In genomic region chr5:114063958-114064357, GRCm38 (mm10) we compare ENCODE assay signal across 23 mouse cellular contexts. TPM values are rescaled to one million over a fixed set of nuclear protein-coding genes. Genes with fewer than 3 reads are reported as not detected.
"Had no signal": no experiment of that assay in that cellular context is flagged by ENCODE, and none has a peak within 500 bp of the region (broad histone marks: within the 10 kb centered on the region; RNA-seq: fewer than 3 reads in every experiment).

No protein-coding gene starts in this region.

- H3K9ac ChIP-seq: liver, embryonic 14.5 days; liver, postnatal 0 days; lung, embryonic 14.5 days; midbrain, embryonic 13.5 days; neural tube, embryonic 12.5 days; neural tube, embryonic 15.5 days; stomach, embryonic 15.5 days had no signal

- H3K4me1 ChIP-seq: midbrain, embryonic 13.5 days; neural tube, embryonic 12.5 days; neural tube, embryonic 15.5 days; stomach, embryonic 15.5 days had no signal

- H3K27ac ChIP-seq: kidney, postnatal 0 days; left cerebral cortex, adult 2 months; liver, embryonic 14.5 days; macrophage; midbrain, embryonic 13.5 days; neural tube, embryonic 12.5 days; neural tube, embryonic 15.5 days; stomach, embryonic 15.5 days had no signal

- H3K27me3 ChIP-seq: midbrain, embryonic 13.5 days; neural tube, embryonic 12.5 days; neural tube, embryonic 15.5 days; stomach, embryonic 15.5 days had no signal

- H3K9me3 ChIP-seq: midbrain, embryonic 13.5 days; neural tube, embryonic 12.5 days; neural tube, embryonic 15.5 days; stomach, embryonic 15.5 days had no signal

- H3K36me3 ChIP-seq: stomach, embryonic 15.5 days had no signal

- ATAC-seq: intestine, postnatal 0 days; liver, postnatal 0 days; lung, postnatal 0 days; midbrain, embryonic 13.5 days had no signal

- DNase-seq: kidney, adult 2 months; kidney, postnatal 25 days; layer of hippocampus, postnatal 36 days; liver, postnatal 0 days; lung, embryonic 14.5 days; right cerebral cortex, adult 18-20 months; right cerebral cortex, postnatal 25 days; spleen, adult 18-20 months; thymus, adult 2 months; thymus, postnatal 14 days; thymus, postnatal 4 days had no signal

- H3K4me3 ChIP-seq: left cerebral cortex, adult 2 months; midbrain, embryonic 13.5 days; neural tube, embryonic 12.5 days; neural tube, embryonic 15.5 days; stomach, embryonic 15.5 days had no signal

- H3K4me2 ChIP-seq: liver, embryonic 11.5 days; lung, embryonic 14.5 days; midbrain, embryonic 13.5 days; neural tube, embryonic 12.5 days; neural tube, embryonic 15.5 days; stomach, embryonic 15.5 days had no signal

RNA-seq across cellular contexts. Expression of gene Svop, which starts 27.4 kb away (rescaled TPM):
- polyA plus RNA-seq: kidney, embryonic 14.5 days; liver, embryonic 11.5 days; liver, embryonic 14.5 days; liver, postnatal 0 days; lung, postnatal 0 days; macrophage had no signal
